Mouse (Mus musculus): Measurements from ENCODE around the gene Pla2g1b. TPM values are rescaled to one million over a fixed set of nuclear protein-coding genes. Genes with fewer than 3 reads are reported as not detected.
A peak's percentile ranks its signal among the peaks of the same experiment; 100 is the strongest.

The Pla2g1b gene
- not detected in 2 replicates for polyA plus RNA-seq (2014; fragmentation: Nextera tagmentation; extraction: Ambion mirVana)

DNA sequence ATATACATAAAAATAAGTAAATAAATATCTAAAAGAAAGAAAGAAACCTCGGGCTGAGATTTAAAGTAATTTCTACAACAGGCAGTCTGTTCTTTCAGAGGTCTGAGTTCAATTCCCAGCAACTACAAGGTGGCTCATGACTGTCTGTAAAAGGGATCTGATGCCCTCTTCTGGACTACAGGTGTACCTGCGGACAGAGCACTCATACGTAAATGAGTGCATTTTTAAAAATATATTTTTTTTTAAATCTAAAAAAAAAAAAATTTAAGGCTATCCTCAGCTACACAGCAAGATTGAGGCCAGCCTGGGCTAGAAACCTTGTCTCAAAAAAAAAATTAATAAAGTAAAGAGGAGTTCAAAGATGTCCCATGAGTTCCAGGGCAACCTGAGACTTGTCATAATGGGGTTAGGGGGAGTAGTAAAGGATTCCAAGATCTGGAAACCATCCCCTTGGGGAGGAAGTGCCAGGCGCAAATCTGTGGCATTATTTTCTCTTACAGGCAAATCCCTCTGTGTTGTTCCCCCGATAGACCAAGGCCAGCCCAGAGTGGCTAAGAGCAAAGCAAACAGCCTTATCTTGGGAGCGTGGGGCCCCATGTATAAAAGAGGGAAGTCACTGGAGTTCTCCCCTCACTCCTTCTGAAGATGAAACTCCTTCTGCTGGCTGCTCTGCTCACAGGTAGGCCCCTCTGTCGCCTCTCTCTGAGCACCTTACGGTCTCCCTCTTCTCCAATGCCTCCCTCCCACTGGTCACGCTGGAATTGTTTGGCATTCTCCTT is at the start of gene Pla2g1b:
Gene Pla2g1b, plus strand, starts transcription at position 621 of the 779 bp plus-strand sequence.
- Histone ChIP-seq H3K4me1 (ENCODE audit: control insufficient read depth, insufficient read depth, low read length) (no peaks in the 10 kb centered on the region), H3K4me3 (ENCODE audit: low read depth, low read length) (no peak within 1 kb of the TSS), H3K27me3 (ENCODE audit: control insufficient read depth, insufficient read depth, low read length) (no peaks in the 10 kb centered on the region), H3K4me2 (ENCODE audit: low read depth, low read length) (no peak within 1 kb of the TSS), H3K36me3 (replicated peaks; ENCODE audit: control insufficient read depth, insufficient read depth, low read depth, low read length) (no peaks in the 10 kb centered on the region), H3K27ac (replicated peaks; ENCODE audit: low read depth, low read length) (no peak within 1 kb of the TSS), H3K9ac (replicated peaks; ENCODE audit: low read length) (no peak within 1 kb of the TSS), H3K9me3 (replicated peaks; ENCODE audit: control insufficient read depth, low read length) (no peaks in the 10 kb centered on the region)
- DNase-seq (ENCODE audit: low spot score) (no peak), ATAC-seq (replicated peaks; ENCODE audit: insufficient number of reproducible peaks, low FRiP score, low TSS enrichment, low read depth) (no peak)
- 48% methylated on average over 9 of the region's 9 CpGs for WGBS

DNA sequence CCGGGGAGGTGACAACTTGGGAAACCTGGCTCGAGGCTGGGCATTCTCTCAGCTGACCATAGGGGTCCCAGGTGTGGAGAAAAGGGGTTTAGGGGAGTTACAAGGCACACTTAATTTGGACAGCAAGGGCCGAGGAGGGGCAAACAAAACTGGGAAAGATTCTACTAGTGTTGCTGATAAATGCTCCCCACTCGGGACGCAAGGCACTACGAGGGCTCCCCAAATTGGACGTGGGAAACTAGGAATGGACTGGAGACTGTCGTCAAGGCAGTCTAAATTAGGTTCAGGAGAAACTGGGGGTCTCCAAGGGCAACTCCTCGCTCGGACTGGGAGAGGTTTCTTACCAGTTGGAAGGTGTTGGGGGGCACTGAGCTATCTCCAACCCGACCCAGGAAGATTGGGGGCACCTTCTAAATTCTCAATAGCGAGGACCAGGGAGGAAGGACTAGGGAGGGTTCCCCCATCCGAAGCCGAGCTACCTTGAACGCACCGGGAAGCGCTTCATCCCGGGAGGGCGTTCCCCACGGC is 37.2 kb upstream of the Pla2g1b start:
- no peaks in the 10 kb centered on the region for H3K9me3 ChIP-seq (replicated peaks; ENCODE audit: control insufficient read depth, low read length)
- H3K27ac ChIP-seq (replicated peaks; ENCODE audit: low read depth, low read length), result peak overlapping the region; percentile 92; the same call in 1 of the 2 replicates
- H3K4me1 ChIP-seq (ENCODE audit: control insufficient read depth, insufficient read depth, low read length), result peaks cover 9% of the 10 kb centered on the region
- ATAC-seq (replicated peaks; ENCODE audit: insufficient number of reproducible peaks, low FRiP score, low TSS enrichment, low read depth), result peak; percentile 11
- H3K4me2 ChIP-seq (ENCODE audit: low read depth, low read length), result peak overlapping the region; percentile 88
- H3K27me3 ChIP-seq (ENCODE audit: control insufficient read depth, insufficient read depth, low read length), result no peaks in the 10 kb centered on the region
- 2% methylated on average over 20 of the region's 20 CpGs for WGBS
- peak overlapping the region; percentile 100 for H3K4me3 ChIP-seq (ENCODE audit: low read depth, low read length)
- H3K36me3 ChIP-seq (replicated peaks; ENCODE audit: control insufficient read depth, insufficient read depth, low read depth, low read length), result no peaks in the 10 kb centered on the region; the same call in 1 of the 2 replicates
- DNase-seq (ENCODE audit: low spot score), result no peak
- H3K9ac ChIP-seq (replicated peaks; ENCODE audit: low read length), result peak overlapping the region; percentile 100

DNA sequence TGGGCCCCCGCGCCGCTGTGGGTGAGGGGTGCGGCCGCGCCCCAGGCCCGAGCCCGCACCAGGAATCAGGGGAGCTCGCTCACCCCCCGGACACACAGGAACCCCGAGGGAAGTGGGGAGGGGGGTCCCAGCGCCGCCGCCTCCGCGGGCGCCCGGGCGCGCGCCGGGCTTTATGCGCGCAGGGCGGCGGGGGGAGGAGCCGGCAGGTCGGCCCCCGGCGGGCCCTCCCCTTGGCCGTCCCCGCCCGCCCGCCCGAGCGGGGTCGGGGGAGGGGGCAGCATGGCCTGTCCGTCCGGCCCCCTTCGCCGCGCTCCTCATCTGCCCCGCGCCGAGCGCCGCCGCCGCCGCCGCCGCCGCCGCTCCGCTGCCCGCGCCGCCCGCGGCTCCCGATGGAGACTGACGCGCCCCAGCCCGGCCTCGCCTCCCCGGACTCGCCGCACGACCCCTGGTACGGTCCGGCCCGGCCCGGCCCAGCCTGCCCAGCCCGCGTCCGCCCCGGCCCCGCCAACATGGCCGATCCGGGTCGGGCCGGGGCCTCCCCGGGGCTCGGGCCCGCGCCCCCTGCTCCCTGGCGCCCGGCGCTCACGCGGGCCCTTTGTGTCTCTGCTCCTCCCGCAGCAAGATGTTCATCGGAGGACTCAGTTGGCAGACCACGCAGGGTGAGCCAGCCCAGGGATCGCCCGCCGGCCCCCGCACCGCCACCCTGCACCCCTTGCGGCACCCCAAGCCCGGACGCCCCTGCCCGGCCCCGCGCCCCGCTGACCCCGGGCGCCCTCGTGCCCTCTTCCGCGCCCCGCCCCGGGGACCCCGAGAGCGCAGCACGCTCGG is 36.5 kb upstream of the Pla2g1b start, which contains the start of gene Msi1:
Gene Msi1, plus strand, starts transcription at position 241 of the 828 bp plus-strand sequence.
- peak; percentile 77 for ATAC-seq (replicated peaks; ENCODE audit: insufficient number of reproducible peaks, low FRiP score, low TSS enrichment, low read depth)
- WGBS, result under 1% methylated on average over 53 of the region's 117 CpGs
- H3K27ac ChIP-seq (replicated peaks; ENCODE audit: low read depth, low read length), result peak within 1 kb of the TSS; percentile 92
- H3K36me3 ChIP-seq (replicated peaks; ENCODE audit: control insufficient read depth, insufficient read depth, low read depth, low read length), result no peaks in the 10 kb centered on the region; the same call in 1 of the 2 replicates
- peak within 1 kb of the TSS; percentile 88 for H3K4me2 ChIP-seq (ENCODE audit: low read depth, low read length)
- peaks cover 15% of the 10 kb centered on the region for H3K4me1 ChIP-seq (ENCODE audit: control insufficient read depth, insufficient read depth, low read length)
- DNase-seq (ENCODE audit: low spot score), result peak; percentile 76
- no peaks in the 10 kb centered on the region for H3K27me3 ChIP-seq (ENCODE audit: control insufficient read depth, insufficient read depth, low read length)
- H3K9ac ChIP-seq (replicated peaks; ENCODE audit: low read length), result peak within 1 kb of the TSS; percentile 100
- H3K4me3 ChIP-seq (ENCODE audit: low read depth, low read length), result peak within 1 kb of the TSS; percentile 100
- no peaks in the 10 kb centered on the region for H3K9me3 ChIP-seq (replicated peaks; ENCODE audit: control insufficient read depth, low read length)

DNA sequence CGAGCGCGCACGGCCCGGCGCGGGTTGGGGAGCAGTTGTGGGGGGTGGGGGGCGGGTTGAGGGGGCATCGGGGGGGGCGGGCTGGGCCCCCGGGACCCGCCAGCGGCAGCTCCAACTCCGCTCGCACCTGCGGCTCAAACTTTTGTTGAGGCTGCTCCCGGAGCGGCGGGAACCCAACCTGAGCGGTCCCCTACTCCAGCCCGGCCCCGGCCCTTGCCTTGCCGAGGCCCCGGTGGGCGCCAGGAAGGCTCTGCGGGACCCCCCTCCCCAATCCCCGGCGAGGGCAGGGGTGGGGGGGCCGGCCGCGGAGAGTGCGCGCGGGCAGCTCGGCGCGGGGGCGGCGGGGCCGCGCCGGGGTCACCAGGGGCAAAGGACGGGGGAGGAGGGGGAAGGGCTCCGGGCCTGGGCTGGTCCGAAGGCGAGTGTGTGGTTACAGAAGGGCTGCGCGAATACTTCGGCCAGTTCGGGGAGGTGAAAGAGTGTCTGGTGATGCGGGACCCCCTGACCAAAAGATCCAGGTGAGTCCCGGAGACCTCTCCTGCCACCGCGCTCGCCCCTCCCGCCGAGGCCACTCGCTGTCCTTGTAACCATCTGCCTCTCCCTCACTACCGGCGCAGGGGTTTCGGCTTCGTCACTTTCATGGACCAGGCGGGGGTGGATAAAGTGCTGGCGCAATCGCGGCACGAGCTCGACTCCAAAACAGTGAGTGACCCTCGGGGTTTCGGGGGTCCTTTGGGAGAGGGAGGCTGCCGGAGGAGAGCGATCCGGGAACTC is 35.7 kb upstream of the Pla2g1b start:
- Histone ChIP-seq H3K9me3 (replicated peaks; ENCODE audit: control insufficient read depth, low read length) (no peaks in the 10 kb centered on the region), H3K4me3 (ENCODE audit: low read depth, low read length) (peak overlapping the region; percentile 100), H3K4me2 (ENCODE audit: low read depth, low read length) (peak overlapping the region; percentile 88), H3K36me3 (replicated peaks; ENCODE audit: control insufficient read depth, insufficient read depth, low read depth, low read length) (no peaks in the 10 kb centered on the region; the same call in 1 of the 2 replicates), H3K4me1 (ENCODE audit: control insufficient read depth, insufficient read depth, low read length) (peaks cover 23% of the 10 kb centered on the region), H3K9ac (replicated peaks; ENCODE audit: low read length) (peak overlapping the region; percentile 100), H3K27me3 (ENCODE audit: control insufficient read depth, insufficient read depth, low read length) (no peaks in the 10 kb centered on the region), H3K27ac (replicated peaks; ENCODE audit: low read depth, low read length) (peak overlapping the region; percentile 92)
- DNase-seq (ENCODE audit: low spot score) (peak; percentile 37), ATAC-seq (replicated peaks; ENCODE audit: insufficient number of reproducible peaks, low FRiP score, low TSS enrichment, low read depth) (no peak)
- under 1% methylated on average over 47 of the region's 73 CpGs for WGBS

DNA sequence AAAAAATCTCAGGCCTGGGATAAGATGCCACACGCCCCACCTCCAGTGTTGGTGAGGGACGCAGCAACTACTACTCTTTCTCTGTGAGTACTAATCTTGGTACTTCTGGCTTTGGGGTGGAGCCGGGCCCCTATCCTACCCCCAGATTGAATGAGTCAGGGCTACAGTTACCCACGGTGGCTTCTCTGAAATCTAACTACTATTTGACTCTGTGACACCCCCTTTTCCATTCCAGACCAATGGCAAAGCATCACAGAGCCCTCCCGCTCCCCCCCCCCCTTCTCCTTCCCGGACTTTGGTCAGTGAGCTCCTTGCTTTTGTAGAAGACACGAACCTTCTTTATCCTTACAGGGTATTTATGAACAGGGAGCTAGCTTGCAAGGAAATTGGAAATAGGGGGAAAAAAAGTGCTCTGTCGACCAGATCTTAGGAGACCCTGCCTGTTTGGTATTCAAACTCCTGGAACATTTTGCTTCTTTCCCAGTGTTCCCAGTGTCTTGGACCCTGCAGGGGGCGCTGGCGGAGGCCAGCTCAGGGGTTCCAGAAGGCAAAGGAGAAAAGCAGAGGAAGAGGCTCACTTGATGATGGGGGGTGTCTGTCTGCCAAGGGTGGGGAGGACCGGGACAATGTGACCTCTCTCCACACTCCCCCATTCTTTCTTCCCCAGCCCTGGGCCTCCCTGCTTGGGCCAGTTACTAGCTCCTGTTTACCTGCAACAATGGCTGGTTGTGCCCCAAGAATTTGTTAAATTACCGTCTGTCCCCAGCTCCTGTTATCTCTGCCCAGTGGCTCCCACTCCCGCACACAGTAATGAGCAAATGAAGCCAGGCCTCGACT is 34.8 kb upstream of the Pla2g1b start:
- Histone ChIP-seq H3K36me3 (replicated peaks; ENCODE audit: control insufficient read depth, insufficient read depth, low read depth, low read length) (no peaks in the 10 kb centered on the region; the same call in none of the 2 replicates), H3K4me1 (ENCODE audit: control insufficient read depth, insufficient read depth, low read length) (peaks cover 32% of the 10 kb centered on the region), H3K9ac (replicated peaks; ENCODE audit: low read length) (peak overlapping the region; percentile 100), H3K4me2 (ENCODE audit: low read depth, low read length) (peak overlapping the region; percentile 88), H3K27me3 (ENCODE audit: control insufficient read depth, insufficient read depth, low read length) (no peaks in the 10 kb centered on the region), H3K4me3 (ENCODE audit: low read depth, low read length) (peak overlapping the region; percentile 100), H3K9me3 (replicated peaks; ENCODE audit: control insufficient read depth, low read length) (no peaks in the 10 kb centered on the region), H3K27ac (replicated peaks; ENCODE audit: low read depth, low read length) (peak overlapping the region; percentile 92)
- ATAC-seq (replicated peaks; ENCODE audit: insufficient number of reproducible peaks, low FRiP score, low TSS enrichment, low read depth) (no peak), DNase-seq (ENCODE audit: low spot score) (peak; percentile 76)
- WGBS, result 3% methylated on average over 14 of the region's 14 CpGs

DNA sequence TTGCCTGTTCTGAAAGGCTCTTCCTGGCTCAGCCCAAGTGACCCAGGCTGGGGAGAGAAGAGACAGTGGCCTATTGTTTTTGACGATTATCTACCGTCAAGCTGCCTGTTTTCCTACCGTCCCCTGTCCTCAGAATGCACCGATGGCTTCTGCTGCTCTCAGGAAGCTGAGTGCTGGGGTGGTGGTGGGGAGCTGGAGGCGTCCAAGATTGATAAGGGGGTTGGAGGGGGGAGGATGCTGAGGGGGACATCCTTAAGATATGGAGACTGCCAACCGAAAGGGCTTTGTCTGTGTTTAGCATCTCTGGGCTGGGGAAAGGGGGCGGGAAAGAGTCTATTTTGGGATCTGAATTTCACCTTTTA is 34.2 kb upstream of the Pla2g1b start:
- WGBS, result 19% methylated on average over 7 of the region's 7 CpGs
- Histone ChIP-seq H3K27ac (replicated peaks; ENCODE audit: low read depth, low read length) (peak overlapping the region; percentile 67), H3K4me3 (ENCODE audit: low read depth, low read length) (peak overlapping the region; percentile 100), H3K9me3 (replicated peaks; ENCODE audit: control insufficient read depth, low read length) (no peaks in the 10 kb centered on the region), H3K4me1 (ENCODE audit: control insufficient read depth, insufficient read depth, low read length) (peaks cover 34% of the 10 kb centered on the region), H3K9ac (replicated peaks; ENCODE audit: low read length) (peak overlapping the region; percentile 100), H3K27me3 (ENCODE audit: control insufficient read depth, insufficient read depth, low read length) (no peaks in the 10 kb centered on the region), H3K4me2 (ENCODE audit: low read depth, low read length) (peak overlapping the region; percentile 88), H3K36me3 (replicated peaks; ENCODE audit: control insufficient read depth, insufficient read depth, low read depth, low read length) (no peaks in the 10 kb centered on the region; the same call in none of the 2 replicates)
- no peak for DNase-seq (ENCODE audit: low spot score)
- no peak for ATAC-seq (replicated peaks; ENCODE audit: insufficient number of reproducible peaks, low FRiP score, low TSS enrichment, low read depth)

DNA sequence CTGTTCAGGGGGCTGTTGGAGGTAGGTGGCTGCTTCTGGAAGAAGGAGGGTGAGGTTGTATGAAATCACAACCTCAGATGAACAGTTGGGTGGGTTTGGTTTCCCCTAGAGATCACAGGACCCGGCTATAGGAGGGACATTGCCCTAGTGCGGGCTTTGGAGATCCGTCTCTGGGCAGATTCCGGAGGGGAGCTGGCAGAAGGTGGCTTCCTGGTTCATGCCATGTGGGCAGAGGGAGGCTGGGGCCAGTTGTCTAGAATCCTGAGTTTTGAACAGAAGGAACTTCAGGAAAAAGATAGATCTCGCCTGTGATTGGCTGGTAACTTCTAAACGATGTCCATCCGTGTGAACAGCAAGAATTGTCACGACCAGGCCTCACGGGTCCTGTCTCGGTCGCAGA is 33.7 kb upstream of the Pla2g1b start:
- no peaks in the 10 kb centered on the region for H3K9me3 ChIP-seq (replicated peaks; ENCODE audit: control insufficient read depth, low read length)
- H3K36me3 ChIP-seq (replicated peaks; ENCODE audit: control insufficient read depth, insufficient read depth, low read depth, low read length), result no peaks in the 10 kb centered on the region; the same call in none of the 2 replicates
- WGBS, result 69% methylated on average over 11 of the region's 11 CpGs
- H3K4me3 ChIP-seq (ENCODE audit: low read depth, low read length), result peak overlapping the region; percentile 100
- H3K27me3 ChIP-seq (ENCODE audit: control insufficient read depth, insufficient read depth, low read length), result no peaks in the 10 kb centered on the region
- H3K27ac ChIP-seq (replicated peaks; ENCODE audit: low read depth, low read length), result peak overlapping the region; percentile 67; the same call in 1 of the 2 replicates
- H3K9ac ChIP-seq (replicated peaks; ENCODE audit: low read length), result peak overlapping the region; percentile 100
- ATAC-seq (replicated peaks; ENCODE audit: insufficient number of reproducible peaks, low FRiP score, low TSS enrichment, low read depth) (no peak), DNase-seq (ENCODE audit: low spot score) (no peak)
- H3K4me2 ChIP-seq (ENCODE audit: low read depth, low read length), result peak overlapping the region; percentile 88
- H3K4me1 ChIP-seq (ENCODE audit: control insufficient read depth, insufficient read depth, low read length), result peaks cover 38% of the 10 kb centered on the region

Data from embryonic facial prominence, embryonic 11.5 days (tissue).